Mouse (Mus musculus): ENCODE results near the gene Sspo.
"Not testable (repeated sequence)": the region's sequence is repeated elsewhere in the genome, so short reads cannot be mapped to it uniquely, and the experiment has no call there.

The Sspo gene

DNA sequence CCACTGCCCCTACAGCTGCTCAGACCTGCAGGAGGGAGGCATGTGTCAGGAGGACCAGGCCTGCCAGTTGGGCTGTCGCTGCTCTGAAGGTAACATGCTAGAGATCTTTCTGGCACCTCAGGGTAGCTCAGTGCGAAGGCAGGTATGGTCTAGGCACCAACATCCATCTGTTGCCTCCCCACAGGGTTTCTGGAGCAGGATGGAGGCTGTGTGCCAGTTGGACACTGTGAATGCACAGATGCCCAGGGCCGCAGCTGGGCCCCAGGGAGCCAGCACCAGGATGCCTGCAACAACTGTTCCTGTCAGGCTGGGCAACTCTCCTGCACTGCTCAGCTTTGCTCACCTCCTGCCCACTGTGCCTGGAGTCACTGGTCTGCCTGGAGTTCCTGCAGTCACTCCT lies 41.7 kb downstream of the Sspo start:
- no peak for DNase-seq

DNA sequence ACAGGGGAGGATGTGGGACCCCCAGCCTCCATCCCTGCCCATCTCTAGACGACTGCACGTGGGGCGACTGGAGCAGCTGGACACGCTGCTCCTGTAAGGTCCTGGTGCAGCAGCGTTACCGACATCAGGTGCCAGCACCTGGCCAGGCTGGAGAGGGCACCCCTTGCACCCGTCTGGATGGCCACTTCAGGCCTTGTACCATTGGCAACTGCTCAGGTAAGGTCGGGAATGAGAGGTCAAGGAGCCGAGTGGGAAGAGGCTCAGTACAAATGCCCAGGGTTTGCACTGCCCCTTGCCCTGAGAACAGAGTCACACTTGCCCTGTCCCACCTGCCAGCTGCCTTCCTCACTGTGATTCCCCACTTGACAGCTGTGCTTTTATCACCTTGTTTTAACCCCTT lies 43.3 kb downstream of the Sspo start:
- no peak for DNase-seq

DNA sequence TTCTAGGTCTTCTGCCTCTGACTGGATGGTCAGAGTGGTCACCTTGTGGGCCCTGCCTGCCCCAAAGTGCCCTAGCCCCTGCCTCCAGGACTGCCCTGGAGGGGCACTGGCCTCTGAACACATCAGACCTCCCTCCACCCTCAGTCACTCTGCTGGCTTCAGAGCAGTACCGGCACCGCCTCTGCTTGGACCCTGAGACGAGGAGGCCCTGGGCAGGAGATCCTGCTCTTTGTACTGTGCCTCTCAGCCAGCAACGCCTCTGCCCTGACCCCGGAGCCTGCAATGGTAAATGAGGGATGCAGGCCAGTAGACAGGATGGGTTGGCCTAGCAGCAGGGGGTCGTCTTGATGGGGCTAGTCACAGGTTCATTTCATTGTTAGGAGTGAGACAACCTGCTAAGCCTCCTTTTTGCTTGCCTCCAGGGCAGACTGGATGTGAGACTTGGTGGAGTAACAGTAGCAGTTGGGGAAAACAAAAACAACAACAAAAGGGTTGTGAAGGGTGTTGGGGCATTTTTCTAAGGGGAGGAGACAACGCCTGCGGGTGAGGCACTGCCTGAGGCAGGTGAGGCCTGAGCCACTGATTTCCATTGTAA lies 45.2 kb downstream of the Sspo start:
- DNase-seq, result no peak

DNA sequence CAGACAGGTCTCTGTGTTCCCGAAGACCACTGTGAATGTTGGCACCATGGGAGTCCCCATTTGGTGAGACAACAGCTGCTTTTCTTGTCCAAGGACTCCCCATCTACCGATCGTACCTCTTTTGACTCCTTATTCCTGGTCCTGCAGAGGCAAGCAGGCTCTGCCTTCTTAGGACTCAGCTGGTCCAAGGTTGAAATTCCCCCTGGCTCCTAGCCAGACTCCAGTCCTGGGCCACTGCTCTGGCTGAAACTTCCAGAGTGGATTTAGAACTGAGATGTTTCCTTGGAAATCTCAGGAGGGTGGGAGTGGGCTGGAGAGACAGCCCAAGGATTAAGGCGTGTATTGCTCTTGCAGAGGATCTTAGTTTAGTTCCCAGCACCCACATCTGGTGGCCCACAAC lies 49.5 kb downstream of the Sspo start:
- DNase-seq, result no peak

DNA sequence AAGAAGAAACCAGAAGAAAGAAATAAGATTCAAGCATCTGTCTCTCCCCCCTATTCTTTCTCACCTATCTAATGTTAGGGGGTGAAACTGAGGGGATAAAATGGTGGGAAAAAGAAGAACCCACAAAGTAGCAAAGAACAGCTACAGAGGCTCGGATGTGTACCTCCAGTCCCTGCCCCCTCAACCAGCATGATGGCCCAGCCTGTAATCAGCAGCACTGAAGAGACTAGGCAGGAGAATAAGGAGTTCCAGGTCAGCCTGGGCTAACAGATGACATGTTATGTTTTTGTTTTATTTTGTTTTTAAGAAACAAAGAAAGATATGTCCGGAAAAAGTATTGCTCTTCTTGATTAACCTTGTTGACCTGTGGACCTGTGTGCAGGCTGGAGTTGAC lies 55.8 kb downstream of the Sspo start:
- no peak for DNase-seq

DNA sequence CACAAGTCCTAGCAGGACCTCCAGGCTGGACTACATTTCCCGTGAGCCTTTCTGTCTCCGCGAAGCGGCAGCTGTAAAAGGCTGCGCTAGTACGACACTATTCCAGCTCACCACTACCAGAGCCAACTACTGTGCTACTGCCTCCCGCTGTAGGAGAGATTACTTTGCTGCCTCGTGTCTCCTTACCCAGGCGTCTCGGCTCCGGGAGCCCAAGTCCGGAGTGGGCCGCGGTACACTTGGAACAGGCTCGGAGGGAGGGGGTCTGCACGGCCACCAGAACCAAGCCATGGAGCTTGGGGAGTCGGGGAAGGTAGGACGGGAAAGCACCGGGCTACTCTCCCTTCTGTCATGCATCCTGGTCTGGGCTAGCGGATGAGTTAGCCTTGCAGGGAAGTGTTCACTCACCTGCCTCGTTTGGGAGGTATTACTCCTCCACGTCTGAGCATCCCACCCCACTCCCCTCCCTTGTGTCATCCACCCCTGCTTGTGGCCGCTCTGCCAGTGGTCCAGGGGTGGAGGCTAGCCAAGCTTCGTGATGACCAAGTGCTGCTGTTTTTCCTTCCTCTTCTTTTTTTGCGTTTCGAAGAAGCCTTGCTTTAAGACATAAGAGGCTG lies 56.3 kb downstream of the Sspo start:
- DNase-seq, result peak; percentile 90

DNA sequence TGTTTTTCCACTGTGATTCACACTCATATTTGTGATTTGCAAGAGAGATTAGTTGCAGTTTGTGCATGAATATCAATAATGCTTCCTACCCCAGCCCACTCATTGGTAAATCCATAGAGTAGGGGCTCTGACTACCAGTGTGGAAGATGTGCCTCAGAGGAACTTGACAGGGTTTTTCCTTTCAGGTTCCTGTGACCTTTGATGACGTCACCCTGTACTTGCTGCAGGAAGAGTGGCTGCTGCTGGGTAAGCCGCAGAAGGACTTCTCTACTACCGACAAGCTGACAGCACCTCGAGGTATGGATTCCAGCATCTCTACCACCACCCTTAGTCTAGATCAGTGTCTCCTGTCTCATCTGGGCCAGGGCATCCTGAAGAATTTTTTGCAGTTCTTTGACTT lies 60.1 kb downstream of the Sspo start:
- no peak for DNase-seq

DNA sequence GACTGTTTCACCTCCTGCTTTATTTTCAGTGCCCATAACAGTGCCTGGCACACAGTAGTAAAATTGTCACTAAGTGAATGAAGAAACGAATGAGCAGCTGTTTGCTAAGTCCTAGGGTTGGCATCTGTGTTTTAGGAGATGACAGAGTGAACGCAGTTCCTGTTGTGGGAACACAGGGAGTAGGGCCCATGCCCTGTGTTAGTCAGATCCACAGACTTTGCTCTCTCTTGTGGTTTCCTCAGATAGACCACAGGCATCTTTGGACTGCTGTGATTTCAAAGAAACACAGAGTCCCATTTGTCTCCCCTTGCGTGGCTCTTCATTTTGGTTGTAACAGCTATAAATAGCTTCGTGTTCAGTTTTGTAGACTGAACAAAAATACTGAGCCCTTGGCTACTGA lies 62.4 kb downstream of the Sspo start:
- no peak for DNase-seq

DNA sequence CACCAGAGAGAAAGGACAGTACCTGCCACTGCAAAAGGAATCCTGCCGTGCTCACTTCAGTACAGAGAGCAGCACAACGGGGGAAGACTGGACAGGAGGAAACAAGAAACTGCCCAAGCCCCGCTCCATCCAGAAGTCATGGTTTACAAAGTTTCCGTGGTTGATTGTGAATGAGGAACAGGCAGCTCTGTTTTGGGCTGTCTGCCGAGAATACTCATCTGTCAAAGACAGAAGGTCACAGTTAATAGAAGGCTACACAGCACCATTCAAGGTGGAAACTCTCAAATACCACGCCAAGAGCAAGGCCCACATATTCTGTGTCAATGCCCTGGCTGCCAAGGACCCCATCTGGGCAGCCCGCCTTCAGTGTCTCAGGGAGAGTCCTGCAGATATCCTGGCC lies 63.8 kb downstream of the Sspo start:
- no peak for DNase-seq

DNA sequence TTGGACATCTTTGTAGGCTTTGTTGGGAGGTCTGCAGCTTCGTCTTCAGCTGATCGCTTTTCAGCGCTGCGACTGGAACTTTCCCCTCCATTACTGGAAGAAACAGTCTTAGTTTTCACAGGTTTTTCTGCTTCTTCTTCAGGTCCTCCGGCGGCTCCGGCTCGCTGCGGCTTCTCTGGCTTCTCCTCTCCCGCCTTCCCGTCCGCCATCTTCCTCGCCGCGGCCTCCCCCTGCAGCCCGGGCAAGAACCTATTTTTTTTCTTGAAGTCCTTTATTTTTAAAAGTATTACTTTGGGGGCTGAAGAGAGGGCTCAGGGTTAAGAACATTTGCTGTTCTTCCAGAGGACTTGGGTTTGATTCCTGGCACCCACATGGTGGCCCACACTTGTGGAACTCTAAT lies 76.9 kb downstream of the Sspo start:
- not testable (repeated sequence) for DNase-seq

DNA sequence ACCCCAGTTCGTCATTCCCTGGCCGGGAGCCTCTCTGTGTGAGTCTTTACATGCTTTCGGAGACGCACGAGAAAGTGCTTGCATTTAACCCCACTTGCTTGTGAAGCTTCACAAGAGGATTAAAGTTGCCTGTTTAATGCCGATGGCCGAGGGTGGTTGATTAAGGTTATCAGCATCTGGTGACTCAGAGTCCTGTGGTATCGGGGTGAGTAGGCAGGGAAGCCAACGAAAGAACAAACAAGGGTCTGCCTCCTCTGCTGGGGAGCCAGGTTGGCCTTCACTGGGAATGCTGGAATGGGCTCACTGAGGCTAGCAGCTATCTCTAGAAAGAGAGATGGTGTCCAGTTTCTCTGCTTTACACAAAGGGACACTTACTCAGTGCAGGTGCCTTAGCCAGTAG lies 79.9 kb downstream of the Sspo start:
- no peak for DNase-seq

DNA sequence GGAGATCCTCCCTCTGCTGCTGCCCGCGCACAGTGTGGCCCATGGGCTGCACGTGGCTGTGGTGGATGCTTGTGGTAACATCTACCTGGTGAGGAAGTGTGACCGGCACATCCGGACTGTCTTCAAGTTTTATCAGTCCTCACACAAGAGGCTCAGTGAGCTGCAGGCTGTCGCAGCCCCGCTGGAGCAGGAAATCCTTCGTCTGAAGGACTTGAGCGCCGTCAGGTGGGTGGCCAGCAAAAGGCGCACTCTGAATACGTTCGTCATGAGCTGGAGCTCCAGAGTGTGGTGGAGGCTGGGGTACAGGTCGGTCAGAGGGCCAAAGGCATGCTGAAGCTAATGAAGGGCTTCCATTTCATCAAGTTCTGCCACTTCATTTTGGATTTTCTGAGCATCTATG lies 81.2 kb downstream of the Sspo start:
- no peak for DNase-seq

DNA sequence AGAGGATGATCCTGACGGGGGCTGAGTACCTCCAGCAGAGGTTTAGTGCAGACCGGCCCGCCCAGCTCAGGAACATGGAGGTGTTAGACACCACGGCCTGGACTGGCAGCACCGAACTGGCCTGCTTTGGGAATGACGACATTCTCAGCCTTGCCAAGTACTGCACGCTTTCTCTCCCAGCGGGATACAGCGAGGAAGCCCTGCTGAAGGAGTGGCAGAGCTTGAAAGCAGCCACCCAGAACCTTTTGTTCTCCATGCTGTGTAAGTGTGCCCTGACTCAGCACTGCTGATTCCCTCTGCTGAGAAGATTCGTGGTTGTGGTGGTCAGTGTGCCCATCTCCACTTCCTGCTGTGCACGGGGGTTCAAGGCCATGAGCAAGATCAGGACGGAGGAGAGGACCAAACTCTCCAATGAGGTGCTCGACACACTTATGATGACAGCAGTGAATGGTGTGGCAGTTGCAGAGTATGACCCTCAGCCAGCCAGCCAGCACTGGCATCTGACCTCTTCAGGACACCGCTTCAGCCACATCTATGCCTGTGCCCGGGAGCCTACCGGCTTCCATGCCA lies 81.9 kb downstream of the Sspo start:
- DNase-seq, result no peak

DNA sequence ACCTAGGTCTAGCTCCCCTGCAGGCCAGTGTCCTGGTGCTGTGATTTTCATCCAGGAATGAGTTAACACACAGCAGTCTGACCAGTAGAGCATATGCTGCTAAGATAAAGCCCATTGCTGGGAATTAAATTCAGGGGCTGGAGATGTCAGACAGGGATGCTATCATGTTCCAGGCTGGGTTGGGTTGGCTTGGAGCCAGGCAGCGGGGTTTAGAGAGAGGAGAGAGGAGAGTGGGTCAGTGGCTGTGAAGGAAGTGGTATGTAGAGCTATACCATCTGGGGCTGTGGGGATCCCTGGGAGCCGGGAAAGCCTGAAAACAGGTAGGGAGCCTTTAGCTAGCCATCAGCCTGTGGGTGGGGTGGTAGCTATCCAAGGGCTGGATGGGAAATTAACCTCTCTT lies 82.8 kb downstream of the Sspo start:
- DNase-seq, result no peak

DNA sequence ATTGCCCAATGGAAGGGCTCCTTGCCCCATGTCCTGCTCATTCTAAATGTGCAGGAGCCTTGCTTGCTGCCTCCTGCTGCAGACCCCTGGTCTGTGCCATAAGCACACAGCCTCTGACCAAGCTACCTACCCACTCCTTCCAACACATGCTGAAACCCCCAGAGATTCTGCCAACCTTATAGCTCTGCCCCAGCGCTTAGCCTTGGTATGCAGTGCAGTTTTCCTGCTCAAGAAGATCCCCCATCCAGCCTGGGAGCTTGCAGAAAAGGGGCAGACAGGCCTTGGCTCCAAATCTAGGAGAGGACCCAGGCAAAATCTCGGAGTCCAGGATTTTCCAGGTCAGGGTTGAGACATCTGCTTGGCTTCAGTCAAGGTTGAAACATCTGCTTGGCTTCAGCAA lies 85.4 kb downstream of the Sspo start:
- DNase-seq, result no peak

DNA sequence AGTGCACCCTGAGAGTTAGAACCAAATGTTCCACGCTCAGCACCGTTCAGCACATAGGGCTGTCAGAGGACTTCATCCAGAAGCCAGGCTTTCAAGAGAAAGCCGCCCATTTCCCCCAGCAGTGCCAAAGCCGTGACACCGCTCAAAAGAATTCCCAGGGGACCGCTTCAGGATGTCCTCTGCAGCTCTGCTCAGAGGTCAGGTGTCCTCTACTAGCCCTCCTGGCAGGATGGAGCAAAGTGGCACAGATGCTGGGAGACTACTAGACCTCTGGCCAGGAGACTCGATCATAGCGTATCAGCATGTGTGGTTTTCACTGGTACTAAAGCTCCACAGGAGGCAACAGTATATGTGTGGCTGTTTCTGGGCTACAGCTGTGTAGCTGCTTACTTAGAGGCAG lies 86.9 kb downstream of the Sspo start:
- DNase-seq, result no peak

DNA sequence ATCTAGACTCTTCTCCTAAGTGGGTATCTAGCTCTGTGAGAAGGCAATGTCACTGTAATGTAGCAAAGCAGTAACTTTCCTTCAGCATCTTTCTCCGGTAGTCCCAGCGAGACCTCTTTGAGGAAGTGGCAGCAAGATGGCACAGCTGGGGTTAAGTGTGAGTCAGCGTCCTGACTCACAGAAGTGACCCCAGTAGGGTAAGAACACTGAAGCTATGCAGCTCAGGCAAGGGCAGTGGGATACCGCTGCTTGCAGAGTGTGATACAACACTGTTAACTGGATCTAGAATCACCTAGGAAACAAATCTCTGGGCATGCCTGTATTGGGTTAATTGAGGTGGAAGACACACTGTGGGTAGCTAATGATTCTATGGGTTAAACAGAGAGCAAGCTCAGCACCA lies 88.1 kb downstream of the Sspo start:
- no peak for DNase-seq

DNA sequence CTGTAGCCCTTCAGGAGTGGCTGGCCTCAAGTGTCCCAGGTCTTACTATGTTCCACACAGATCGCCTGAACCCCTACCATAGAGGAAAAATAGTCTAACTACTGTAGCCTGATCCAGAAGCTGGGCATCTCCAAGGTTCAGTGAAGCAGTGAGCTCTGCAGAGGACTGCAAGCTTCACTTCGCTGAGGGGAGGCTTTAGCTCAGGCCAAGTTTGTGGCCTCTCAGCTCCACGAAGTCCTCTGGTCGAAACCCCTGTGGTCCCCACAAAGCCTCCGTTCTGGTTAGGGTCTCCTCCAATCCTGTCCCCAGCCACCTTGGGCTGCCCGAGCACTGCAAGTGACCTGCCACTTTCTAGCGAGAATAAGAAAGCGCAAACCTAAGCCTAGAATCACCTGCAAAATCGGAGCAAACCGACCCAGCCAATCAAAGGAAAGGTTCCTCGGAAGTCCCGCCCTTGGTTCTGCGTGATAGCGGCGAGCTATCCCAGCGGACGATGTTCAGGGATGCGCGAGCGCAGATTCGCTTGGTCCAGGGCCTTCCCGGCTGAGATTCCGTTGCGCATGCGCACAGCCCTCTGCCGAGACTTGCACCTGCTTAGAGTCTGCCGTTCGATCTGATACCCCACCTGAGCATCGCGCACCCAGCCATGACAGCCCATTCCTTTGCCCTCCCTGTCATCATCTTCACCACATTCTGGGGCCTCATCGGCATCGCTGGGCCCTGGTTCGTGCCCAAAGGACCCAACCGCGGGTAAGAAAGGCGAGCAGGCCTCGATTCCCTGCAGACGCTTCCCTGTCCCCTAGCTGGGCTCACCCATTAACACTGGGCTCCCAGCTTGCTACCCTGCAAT lies 89.3 kb downstream of the Sspo start, which contains the start of gene Atp6v0e2:
Gene Atp6v0e2 (plus strand): TSS at position 511 of the 850 bp plus-strand sequence.
- DNase-seq, result peak; percentile 95

DNA sequence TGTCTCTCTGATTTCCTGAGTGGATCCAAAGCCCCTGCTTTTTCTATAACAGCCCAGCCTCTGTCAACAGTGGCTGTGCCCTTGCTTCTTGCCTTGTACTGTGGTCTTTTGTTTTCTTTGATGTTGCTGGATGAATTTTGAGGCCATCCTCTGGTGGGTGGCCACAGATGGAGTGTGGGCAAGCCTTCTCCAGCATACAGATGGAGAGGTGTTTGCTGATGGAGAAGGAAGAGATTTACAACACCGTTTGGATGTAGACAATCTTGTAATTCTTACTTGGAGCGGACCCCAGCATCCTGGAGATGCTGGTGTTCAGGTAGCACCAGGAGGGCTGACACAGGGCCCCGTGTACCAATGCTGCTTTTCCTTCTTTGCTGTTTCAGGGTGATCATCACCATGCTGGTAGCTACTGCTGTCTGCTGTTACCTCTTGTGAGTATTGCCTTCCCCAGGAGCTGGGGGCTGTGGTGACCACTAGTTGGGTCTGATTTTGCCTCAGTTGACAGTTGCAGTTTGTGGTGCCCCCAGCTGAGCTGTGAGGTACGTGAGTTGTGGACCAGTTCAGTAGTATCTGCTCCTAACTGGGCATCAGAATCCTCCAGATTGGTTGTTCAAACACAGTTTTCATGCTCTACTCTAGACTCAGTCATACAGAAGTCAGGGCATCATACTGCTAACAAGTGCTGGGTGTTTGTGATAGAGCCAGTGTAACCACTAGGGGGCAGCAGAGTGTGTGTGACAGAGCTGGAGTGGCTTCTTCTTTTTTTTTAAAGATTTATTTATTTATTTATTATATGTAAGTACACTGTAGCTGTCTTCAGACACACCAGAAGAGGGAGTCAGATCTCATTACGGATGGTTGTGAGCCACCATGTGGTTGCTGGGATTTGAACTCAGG lies 91.1 kb downstream of the Sspo start:
- DNase-seq, result peak; percentile 79

DNA sequence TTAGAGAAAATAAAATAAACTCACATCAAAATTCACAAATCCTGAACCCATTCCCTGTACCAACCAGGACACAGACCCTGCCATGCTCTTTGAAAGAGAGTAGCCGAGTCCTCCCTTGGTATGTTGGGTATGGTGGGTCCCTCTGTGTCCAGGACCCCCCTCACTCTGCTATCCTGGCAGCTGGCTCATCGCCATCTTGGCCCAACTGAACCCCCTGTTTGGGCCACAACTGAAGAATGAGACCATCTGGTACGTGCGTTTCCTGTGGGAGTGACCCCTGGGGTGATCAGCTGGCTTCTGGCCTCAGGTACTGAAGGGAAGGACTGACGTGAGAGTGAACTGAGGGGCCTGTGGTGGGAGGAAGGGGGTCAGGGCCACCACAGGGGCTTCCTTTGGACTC lies 91.8 kb downstream of the Sspo start:
- DNase-seq, result no peak

DNA sequence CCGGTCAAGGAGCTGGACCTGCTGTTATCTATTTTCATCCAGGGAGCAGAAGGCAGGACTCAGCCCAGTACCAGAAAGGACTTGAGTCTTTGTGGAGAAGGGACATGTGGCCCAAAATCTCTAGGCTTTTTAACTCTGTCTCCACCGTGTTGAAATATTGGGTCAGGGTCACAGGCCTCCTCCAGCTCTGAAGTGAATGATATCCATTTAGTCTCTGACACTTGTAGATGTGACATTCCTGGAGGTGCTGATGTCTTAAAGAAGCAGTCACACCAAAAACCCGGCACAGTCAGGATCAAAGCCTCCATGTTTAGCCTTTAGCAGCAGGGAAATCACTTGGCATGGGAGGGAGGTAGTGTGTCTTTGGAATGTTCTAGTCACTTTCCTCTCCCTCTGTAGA lies 92.7 kb downstream of the Sspo start:
- DNase-seq, result no peak

DNA sequence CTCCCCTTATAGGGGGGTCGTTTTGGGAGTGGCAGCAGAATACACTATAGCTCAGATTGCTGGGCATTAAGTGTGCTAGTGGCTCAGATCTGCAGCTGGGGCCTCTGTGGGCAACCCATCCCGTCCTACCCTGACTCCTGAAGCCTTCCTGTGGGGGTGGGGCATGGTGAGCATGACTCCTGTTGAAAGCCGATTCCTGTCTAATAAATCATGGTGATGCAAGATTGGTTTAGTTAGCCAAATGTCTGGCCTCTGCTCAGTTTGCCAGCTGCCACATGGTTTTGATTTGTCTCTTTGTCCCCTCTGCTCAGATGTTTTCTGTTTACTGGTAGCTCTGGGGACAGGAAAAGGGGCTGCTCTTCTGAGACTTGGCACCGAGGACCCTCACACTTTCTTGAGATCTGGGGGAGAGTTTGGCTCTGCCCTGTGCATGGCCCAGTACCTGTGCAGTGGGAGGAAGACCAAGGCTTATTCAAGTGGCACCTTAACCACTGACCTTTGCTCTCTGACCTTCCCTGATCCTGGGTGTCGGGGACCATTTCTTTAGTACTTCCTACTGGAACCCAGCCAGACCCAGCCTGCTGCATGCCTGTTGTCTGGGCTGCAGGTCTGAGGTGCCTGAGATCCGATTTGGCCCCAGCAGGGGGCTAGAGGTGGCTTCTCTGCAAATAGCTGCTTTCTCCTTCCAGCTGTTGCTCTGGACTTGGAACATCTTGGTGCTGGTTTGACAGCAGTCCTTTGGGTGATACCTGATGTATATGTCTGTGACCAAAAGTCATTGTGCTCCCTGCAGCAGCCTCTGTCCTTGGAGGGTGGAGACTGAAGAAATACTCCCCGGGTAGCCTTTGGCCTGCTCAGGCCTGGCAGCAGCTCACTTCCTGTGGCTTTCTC lies 93.8 kb downstream of the Sspo start:
- peak; percentile 81 for DNase-seq
